Mouse (Mus musculus) heart, adult 8-10 months (tissue): Measurements from ENCODE around the gene Exoc8. TPM values are rescaled to one million over a fixed set of nuclear protein-coding genes. Genes with fewer than 3 reads are reported as not detected.
A peak's percentile ranks its signal among the peaks of the same experiment; 100 is the strongest.

Source experiments
- DNase-seq: peaks from one replicate; pipeline ENCODE4 v3.0.0; 2022; ENCODE audit warnings: low spot score
- total RNA-seq, 4 experiments: library from RNA; stranded (reverse); gene quantifications; 2 replicates each; pipeline ENCODE4 v1.2.4; 2022

Exoc8 gene
- 10 to 100 TPM; 18.5 to 22.5 (median 19.7) TPM for total RNA-seq

- peak; percentile 96 for DNase-seq
These were observed at the start of gene Exoc8, which contains the start of gene Sprtn for GRCm38 (mm10) chr8:124897386-124898250. Gene Exoc8 (minus strand): TSS chr8:124897705. Gene Sprtn (plus strand): TSS chr8:124897886.

- no peak for DNase-seq
These were observed 46.9 kb upstream of the Exoc8 start for GRCm38 (mm10) chr8:124944406-124944805.

GRCm38 (mm10) chr8:124943801-124944200, 46.3 kb upstream of the Exoc8 start:
- no peak for DNase-seq

GRCm38 (mm10) chr8:124937293-124937692, 39.8 kb upstream of the Exoc8 start:
- DNase-seq: no peak

- DNase-seq: no peak
These were observed 39.2 kb upstream of the Exoc8 start for GRCm38 (mm10) chr8:124936699-124937098.

- no peak for DNase-seq
These were observed 37.6 kb upstream of the Exoc8 start for GRCm38 (mm10) chr8:124935116-124935515.

- no peak for DNase-seq
These were observed 34.9 kb upstream of the Exoc8 start for GRCm38 (mm10) chr8:124932435-124932834.

GRCm38 (mm10) chr8:124930649-124931048, 33.1 kb upstream of the Exoc8 start:
- DNase-seq: no peak

GRCm38 (mm10) chr8:124930086-124930485, 32.6 kb upstream of the Exoc8 start:
- DNase-seq: no peak

- DNase-seq: no peak
These were observed 31.5 kb upstream of the Exoc8 start for GRCm38 (mm10) chr8:124929006-124929405.

- no peak for DNase-seq
These were observed 28.9 kb upstream of the Exoc8 start for GRCm38 (mm10) chr8:124926351-124926771.

GRCm38 (mm10) chr8:124925544-124926266, 28.2 kb upstream of the Exoc8 start:
- DNase-seq: no peak

- DNase-seq: peak; percentile 67
These were observed 26.6 kb upstream of the Exoc8 start for GRCm38 (mm10) chr8:124923971-124924652.

- DNase-seq: no peak
These were observed 25.1 kb upstream of the Exoc8 start for GRCm38 (mm10) chr8:124922490-124923089.

GRCm38 (mm10) chr8:124921369-124922279, 24.1 kb upstream of the Exoc8 start:
- peak; percentile 47 for DNase-seq

- no peak for DNase-seq
These were observed 20.4 kb upstream of the Exoc8 start for GRCm38 (mm10) chr8:124917741-124918484.

- no peak for DNase-seq
These were observed 16.6 kb upstream of the Exoc8 start for GRCm38 (mm10) chr8:124914061-124914460.

GRCm38 (mm10) chr8:124911938-124912872, 14.7 kb upstream of the Exoc8 start:
- no peak for DNase-seq

- DNase-seq: peak; percentile 31
These were observed 12.8 kb upstream of the Exoc8 start for GRCm38 (mm10) chr8:124910349-124910748.
